Mouse (Mus musculus) ES-E14 (cell line): ENCODE measurements around the gene Upk1b. TPM values are rescaled to one million over a fixed set of nuclear protein-coding genes. Genes with fewer than 3 reads are reported as not detected.

Source experiments
- DNase-seq: peaks from one replicate; pipeline ENCODE4 v3.0.0-alpha.2; 2013; ENCODE audit warnings: low read depth, low spot score
- H3K27ac ChIP-seq: 2 replicates; pipeline ENCODE4 v1.5.1; 2012; ENCODE audit warnings: low read depth, mild to moderate bottlenecking, low read length, moderate library complexity, mixed read lengths; ENCODE audit not compliant: poor library complexity, insufficient read depth, severe bottlenecking
- H3K36me3 ChIP-seq: 2 replicates; pipeline ENCODE4 v1.6.1; 2012; ENCODE audit warnings: mild to moderate bottlenecking, low read length, moderate library complexity, mixed read lengths; ENCODE audit not compliant: control insufficient read depth, poor library complexity, insufficient read depth, severe bottlenecking
- H3K4me1 ChIP-seq, 2 experiments: fragments of 150-350 bp in 1 of 2; sonication (generic) in 1 of 2; 2 replicates each; pipeline ENCODE4 v1.6.1; 2012; ENCODE audit warnings: low read length in 2 of 2, mild to moderate bottlenecking in 1 of 2, mixed read lengths in 1 of 2; ENCODE audit not compliant: control insufficient read depth in 2 of 2, insufficient read depth in 2 of 2, poor library complexity in 1 of 2
- H3K4me3 ChIP-seq, 2 experiments: fragments of 150-350 bp in 1 of 2; sonication (generic) in 1 of 2; 2 replicates each; pipeline ENCODE4 v1.5.1; 2012; ENCODE audit warnings: low read length in 2 of 2, low read depth in 1 of 2, mild to moderate bottlenecking in 1 of 2, mixed read lengths in 1 of 2; ENCODE audit not compliant: insufficient read depth in 1 of 2, poor library complexity in 1 of 2, severe bottlenecking in 1 of 2
- H3K9ac ChIP-seq: 2 replicates; pipeline ENCODE4 v1.6.1; 2012; ENCODE audit warnings: low read depth, mild to moderate bottlenecking, low read length, mixed read lengths; ENCODE audit not compliant: poor library complexity, insufficient read depth, severe bottlenecking
- H3K9me3 ChIP-seq: fragments of 150-350 bp; sonication (generic); 2 replicates; pipeline ENCODE4 v1.6.1; 2012; ENCODE audit warnings: low read depth, mild to moderate bottlenecking, low read length; ENCODE audit not compliant: control insufficient read depth, insufficient read depth
- CHD2 ChIP-seq: IDR thresholded peaks from 2 replicates; pipeline ENCODE4 v1.6.1; 2014; ENCODE audit warnings: mild to moderate bottlenecking, low read depth, low read length, inconsistent platforms
- HCFC1 ChIP-seq: IDR thresholded peaks from 2 replicates; pipeline ENCODE4 v1.6.1; 2012; ENCODE audit warnings: low read length, inconsistent platforms, borderline replicate concordance; ENCODE audit not compliant: insufficient read depth
- MAFK ChIP-seq: IDR thresholded peaks from 2 replicates; pipeline ENCODE4 v1.6.1; 2014; ENCODE audit warnings: mild to moderate bottlenecking, low read depth, low read length, inconsistent platforms; ENCODE audit not compliant: insufficient read depth
- ZC3H11A ChIP-seq: IDR thresholded peaks from 2 replicates; pipeline ENCODE4 v1.6.1; 2012; ENCODE audit warnings: low read depth, mild to moderate bottlenecking, inconsistent platforms, low read length, borderline replicate concordance
- ZNF384 ChIP-seq: IDR thresholded peaks from 2 replicates; pipeline ENCODE4 v1.6.1; 2012; ENCODE audit warnings: low read depth, low read length, inconsistent platforms
- in situ Hi-C, 2 experiments: fragments of 600-800 bp; cut with MboI; formaldehyde crosslinking; loops; one replicate each; pipeline ENCODE4 v1.15.1; 2025; ENCODE audit warnings: low sequenced_read_pairs in 2 of 2, inconsistent platforms in 1 of 2; ENCODE audit not compliant: unreplicated experiment in 2 of 2
- total RNA-seq: library from RNA; depleted of rRNA; stranded (reverse); fragments of 300-350 nt; gene quantifications from 2 replicates; pipeline ENCODE4 v1.2.3, GENCODE M21; 2012

The Upk1b gene
- total RNA-seq, 1 experiment, result 0.85 TPM

GRCm38 (mm10) chr16:38768386-38768785 is 31.7 kb downstream of the Upk1b start:
- in situ Hi-C loops, result no loop called here
- DNase-seq, result no peak
- Histone ChIP-seq H3K27ac (no peak overlapping the region), H3K36me3 (peaks cover 1% of the 10 kb centered on the region; the same call in 1 of the 2 replicates), H3K9me3 (no peaks in the 10 kb centered on the region), H3K4me1 (no peaks in the 10 kb centered on the region), H3K4me3 (no peak overlapping the region), H3K9ac (no peak overlapping the region)
- no peak for TF ChIP-seq MAFK
- no peak for TF ChIP-seq ZC3H11A
- no peak for TF ChIP-seq ZNF384
- TF ChIP-seq CHD2, result no peak
- TF ChIP-seq HCFC1, result no peak

- Histone ChIP-seq H3K27ac (no peak overlapping the region), H3K36me3 (peaks cover 1% of the 10 kb centered on the region; the same call in 1 of the 2 replicates), H3K9me3 (no peaks in the 10 kb centered on the region), H3K4me3 (no peak overlapping the region), H3K9ac (no peak overlapping the region), H3K4me1 (no peaks in the 10 kb centered on the region)
- TF ChIP-seq CHD2 (no peak), HCFC1 (no peak)
- in situ Hi-C loops, result no loop called here
- DNase-seq, result no peak
Measured at GRCm38 (mm10) chr16:38767761-38768160, 32.4 kb downstream of the Upk1b start.

DNA sequence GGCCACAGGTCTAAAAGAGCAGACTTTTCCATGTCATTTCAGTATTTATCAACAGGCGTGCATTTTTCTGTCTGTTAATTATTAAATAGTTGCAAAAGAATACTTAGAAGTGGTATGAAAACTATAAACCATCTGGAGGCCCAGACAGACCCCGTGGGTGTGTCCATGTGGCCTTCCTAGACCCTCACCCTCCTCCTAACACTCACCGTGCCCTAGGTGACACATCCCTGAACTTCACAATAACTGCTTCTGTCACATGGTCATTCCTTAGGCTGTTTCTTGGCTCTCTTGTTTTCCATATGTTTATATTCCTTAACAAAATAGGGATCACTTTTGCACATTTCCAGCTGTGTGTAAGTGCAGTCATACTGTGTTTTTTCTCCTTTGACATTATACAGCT is 33.5 kb downstream of the Upk1b start:
- DNase-seq, result no peak
- H3K4me3 ChIP-seq, result no peak overlapping the region
- H3K4me1 ChIP-seq, result no peaks in the 10 kb centered on the region
- H3K9me3 ChIP-seq, result no peaks in the 10 kb centered on the region
- no peak for TF ChIP-seq ZC3H11A
- TF ChIP-seq HCFC1, result no peak
- TF ChIP-seq ZNF384, result no peak
- no peak for TF ChIP-seq MAFK
- no peak for TF ChIP-seq CHD2
- H3K9ac ChIP-seq, result no peak overlapping the region
- peaks cover 1% of the 10 kb centered on the region; the same call in 1 of the 2 replicates for H3K36me3 ChIP-seq
- H3K27ac ChIP-seq, result no peak overlapping the region
- in situ Hi-C loops, result no loop called here

- DNase-seq, result no peak
- TF ChIP-seq ZC3H11A (no peak), ZNF384 (no peak), HCFC1 (no peak), CHD2 (no peak), MAFK (no peak)
- no peak overlapping the region for H3K4me3 ChIP-seq
- H3K4me1 ChIP-seq, result no peaks in the 10 kb centered on the region
- H3K36me3 ChIP-seq, result no peaks in the 10 kb centered on the region
- H3K9me3 ChIP-seq, result no peaks in the 10 kb centered on the region
- H3K27ac ChIP-seq, result no peak overlapping the region
- in situ Hi-C loops, result no loop called here
- H3K9ac ChIP-seq, result no peak overlapping the region
Measured at GRCm38 (mm10) chr16:38763508-38763907, 36.6 kb downstream of the Upk1b start.

- no peak for DNase-seq
- no peak for TF ChIP-seq MAFK
- no peak for TF ChIP-seq ZC3H11A
- no peak for TF ChIP-seq HCFC1
- TF ChIP-seq ZNF384, result no peak
- no peak for TF ChIP-seq CHD2
- Histone ChIP-seq H3K36me3 (peaks cover 2% of the 10 kb centered on the region; the same call in 1 of the 2 replicates), H3K27ac (no peak overlapping the region), H3K9me3 (no peaks in the 10 kb centered on the region), H3K9ac (no peak overlapping the region), H3K4me1 (no peaks in the 10 kb centered on the region), H3K4me3 (no peak overlapping the region)
- in situ Hi-C loops, result no loop called here
Measured at GRCm38 (mm10) chr16:38762401-38762800, 37.7 kb downstream of the Upk1b start.
